Mouse (Mus musculus): ENCODE data around the gene Nnat.

- no peak for TF ChIP-seq CTCF (IDR thresholded peaks at IDR 0.05; ENCODE audit: borderline replicate concordance, control insufficient read depth, extremely low read depth, insufficient read depth, low read length, poor library complexity)
- no peak for TF ChIP-seq POLR2A (IDR thresholded peaks at IDR 0.05; ENCODE audit: control insufficient read depth, extremely low read depth, insufficient read depth, low read length, poor library complexity)
Observed at GRCm38 (mm10) chr2:157530056-157530955, 29.6 kb upstream of the Nnat start.
